Mouse (Mus musculus): Measurements from ENCODE around the gene Senp5. TPM values are rescaled to one million over a fixed set of nuclear protein-coding genes. Genes with fewer than 3 reads are reported as not detected.
A peak's percentile ranks its signal among the peaks of the same experiment; 100 is the strongest.

Senp5 gene
- polyA plus RNA-seq, 1 experiment: 8.0 TPM

DNA sequence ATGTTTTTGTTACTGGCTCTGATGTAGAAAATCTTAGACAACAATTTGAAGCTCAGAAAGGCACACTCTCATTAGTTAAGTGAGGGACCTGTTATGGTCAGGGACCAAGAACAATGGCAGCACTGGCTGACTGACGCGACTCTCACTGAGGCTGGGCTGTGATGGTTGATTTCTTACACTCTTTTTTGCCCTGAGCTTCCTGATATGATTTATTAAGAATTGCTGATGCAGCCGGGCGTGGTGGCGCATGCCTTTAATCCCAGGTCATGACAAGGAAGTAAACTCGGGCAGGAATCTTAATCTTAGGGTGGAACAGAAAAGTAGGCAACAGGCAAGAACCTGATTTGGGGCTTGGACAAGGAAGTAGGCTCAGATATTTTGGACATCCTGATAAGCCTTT, 77.0 kb downstream of the Senp5 start:
- no peak overlapping the region for H3K4me2 ChIP-seq (ENCODE audit: low read depth)
- no peaks in the 10 kb centered on the region for H3K36me3 ChIP-seq (ENCODE audit: control insufficient read depth, insufficient read depth)
- no peak overlapping the region for H3K4me3 ChIP-seq
- H3K27me3 ChIP-seq (ENCODE audit: control insufficient read depth, insufficient read depth, insufficient read length): peaks cover 4% of the 10 kb centered on the region
- H3K79me2 ChIP-seq (ENCODE audit: control insufficient read depth, insufficient read depth): no peaks in the 10 kb centered on the region
- no peak overlapping the region for H3ac ChIP-seq (ENCODE audit: control insufficient read depth, insufficient read length)
- no peak for TF ChIP-seq USF1 (IDR thresholded peaks at IDR 0.05; ENCODE audit: low read depth)
- no peak for TF ChIP-seq CEBPB (IDR thresholded peaks at IDR 0.05; ENCODE audit: insufficient read depth, poor library complexity, severe bottlenecking)

DNA sequence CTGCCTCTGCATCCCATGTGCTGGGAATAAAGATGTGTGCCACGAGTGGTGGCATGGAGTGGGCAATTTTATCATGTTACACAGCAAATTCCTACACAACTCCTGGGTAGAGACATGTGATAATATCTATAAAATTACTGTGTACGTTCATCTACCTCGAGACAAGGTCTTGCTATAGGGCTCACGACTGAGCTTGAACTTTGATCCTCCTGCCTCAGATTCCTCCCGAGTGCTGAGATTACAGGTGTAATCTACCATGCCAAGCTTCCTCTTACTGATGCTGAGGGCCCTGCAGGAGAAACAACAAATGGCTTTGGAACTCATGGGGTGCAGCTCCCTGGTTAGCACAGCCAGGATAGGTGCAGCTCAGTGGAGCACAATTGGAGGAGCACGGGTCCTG, 78.7 kb downstream of the Senp5 start:
- Histone ChIP-seq H3K36me3 (ENCODE audit: control insufficient read depth, insufficient read depth) (no peaks in the 10 kb centered on the region), H3K4me3 (no peak overlapping the region), H3K79me2 (ENCODE audit: control insufficient read depth, insufficient read depth) (no peaks in the 10 kb centered on the region), H3K27me3 (ENCODE audit: control insufficient read depth, insufficient read depth, insufficient read length) (peaks cover 4% of the 10 kb centered on the region), H3ac (ENCODE audit: control insufficient read depth, insufficient read length) (no peak overlapping the region), H3K4me2 (ENCODE audit: low read depth) (no peak overlapping the region)
- TF ChIP-seq TCF3 (IDR thresholded peaks at IDR 0.05; ENCODE audit: insufficient read length, low read depth): no peak
- no peak for TF ChIP-seq POLR2A (IDR thresholded peaks at IDR 0.05; ENCODE audit: insufficient read length, low read depth)
- no peak for TF ChIP-seq TCF12 (IDR thresholded peaks at IDR 0.05; ENCODE audit: insufficient read depth, poor library complexity, severe bottlenecking)
- no peak for TF ChIP-seq MAX (IDR thresholded peaks at IDR 0.05; ENCODE audit: low read depth)
- no peak for TF ChIP-seq CEBPB (IDR thresholded peaks at IDR 0.05; ENCODE audit: insufficient read depth, poor library complexity, severe bottlenecking)
- TF ChIP-seq MYOD1 (IDR thresholded peaks at IDR 0.05; ENCODE audit: control insufficient read depth in 1 of 3, insufficient read length in 2 of 3, low read depth in 2 of 3): no peak
- TF ChIP-seq REST (IDR thresholded peaks at IDR 0.05; ENCODE audit: insufficient read depth, insufficient read length): no peak
- no peak for TF ChIP-seq SRF (IDR thresholded peaks at IDR 0.05; ENCODE audit: control insufficient read depth, insufficient read length, low read depth)
- TF ChIP-seq E2F4 (IDR thresholded peaks at IDR 0.05; ENCODE audit: insufficient read depth): no peak
- TF ChIP-seq MYOG (IDR thresholded peaks at IDR 0.05; ENCODE audit: control insufficient read depth in 1 of 3, insufficient read depth in 1 of 3, insufficient read length in 2 of 3, low read depth in 2 of 3): no peak
- no peak for TF ChIP-seq POLR2AphosphoS2 (IDR thresholded peaks at IDR 0.05; ENCODE audit: insufficient read length, low read depth)
- TF ChIP-seq USF1 (IDR thresholded peaks at IDR 0.05; ENCODE audit: low read depth): no peak

DNA sequence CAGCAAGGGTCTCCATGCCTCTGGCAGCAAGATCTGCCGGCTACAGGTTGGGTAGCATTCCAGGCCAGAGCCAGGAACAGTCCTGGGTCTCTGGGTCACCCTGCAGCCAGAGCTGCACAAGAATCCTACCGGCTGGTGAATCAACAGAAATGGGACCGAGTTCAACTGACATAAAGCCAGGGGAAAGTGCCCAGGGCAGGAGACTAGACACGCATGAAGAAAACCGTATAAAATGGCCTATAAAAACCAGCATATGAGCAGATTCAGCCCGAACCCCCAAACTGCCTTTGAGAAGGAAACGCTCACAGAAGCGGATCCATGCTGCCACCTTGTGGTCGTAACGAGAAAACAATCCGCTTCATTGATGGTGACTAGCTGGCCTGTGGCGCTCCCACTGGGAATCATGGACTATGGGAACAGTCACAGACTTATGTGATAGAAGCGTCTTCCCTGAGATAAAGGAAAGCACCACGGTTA, 84.8 kb downstream of the Senp5 start:
- H3ac ChIP-seq (ENCODE audit: control insufficient read depth, insufficient read length): no peak overlapping the region
- H3K4me2 ChIP-seq (ENCODE audit: low read depth): peak overlapping the region; percentile 74
- TF ChIP-seq MYOD1 (IDR thresholded peaks at IDR 0.05; ENCODE audit: control insufficient read depth in 1 of 3, insufficient read length in 2 of 3, low read depth in 2 of 3) (no peak), POLR2A (IDR thresholded peaks at IDR 0.05; ENCODE audit: insufficient read length, low read depth) (no peak), CEBPB (IDR thresholded peaks at IDR 0.05; ENCODE audit: insufficient read depth, poor library complexity, severe bottlenecking) (no peak), REST (IDR thresholded peaks at IDR 0.05; ENCODE audit: insufficient read depth, insufficient read length) (no peak), TCF3 (IDR thresholded peaks at IDR 0.05; ENCODE audit: insufficient read length, low read depth) (no peak), USF1 (IDR thresholded peaks at IDR 0.05; ENCODE audit: low read depth) (no peak), POLR2AphosphoS2 (IDR thresholded peaks at IDR 0.05; ENCODE audit: insufficient read length, low read depth) (no peak), MAX (IDR thresholded peaks at IDR 0.05; ENCODE audit: low read depth) (no peak), E2F4 (IDR thresholded peaks at IDR 0.05; ENCODE audit: insufficient read depth) (no peak), MYOG (IDR thresholded peaks at IDR 0.05; ENCODE audit: control insufficient read depth in 1 of 3, insufficient read depth in 1 of 3, insufficient read length in 2 of 3, low read depth in 2 of 3) (no peak), SRF (IDR thresholded peaks at IDR 0.05; ENCODE audit: control insufficient read depth, insufficient read length, low read depth) (no peak), TCF12 (IDR thresholded peaks at IDR 0.05; ENCODE audit: insufficient read depth, poor library complexity, severe bottlenecking) (no peak)
- H3K4me3 ChIP-seq: no peak overlapping the region
- H3K79me2 ChIP-seq (ENCODE audit: control insufficient read depth, insufficient read depth): no peaks in the 10 kb centered on the region
- H3K36me3 ChIP-seq (ENCODE audit: control insufficient read depth, insufficient read depth): no peaks in the 10 kb centered on the region
- H3K27me3 ChIP-seq (ENCODE audit: control insufficient read depth, insufficient read depth, insufficient read length): peaks cover 4% of the 10 kb centered on the region

DNA sequence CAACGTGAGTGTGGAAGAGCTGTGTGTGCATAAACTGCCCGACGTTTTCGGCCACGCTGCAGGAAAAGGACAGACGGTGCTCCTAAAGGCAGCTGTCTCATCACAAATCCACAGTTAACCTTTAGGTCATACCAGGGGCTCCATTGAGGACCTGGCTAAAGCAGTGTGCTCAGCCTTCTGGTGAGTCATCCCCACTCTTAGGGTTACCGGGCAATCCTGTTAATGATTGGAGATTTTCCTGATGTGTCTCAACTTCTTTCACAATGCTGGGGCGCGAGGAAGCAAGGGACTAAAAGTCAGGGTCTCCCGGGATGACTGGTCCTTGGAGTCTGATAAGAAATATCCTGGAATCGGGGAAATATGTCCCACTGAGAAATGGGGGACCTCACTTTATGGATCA, 85.3 kb downstream of the Senp5 start:
- peak overlapping the region; percentile 74 for H3K4me2 ChIP-seq (ENCODE audit: low read depth)

More for the DNA sequence above, 85.3 kb downstream of the Senp5 start:
- H3K27me3 ChIP-seq (ENCODE audit: control insufficient read depth, insufficient read depth, insufficient read length): peaks cover 4% of the 10 kb centered on the region
- no peak overlapping the region for H3K4me3 ChIP-seq
- H3ac ChIP-seq (ENCODE audit: control insufficient read depth, insufficient read length): no peak overlapping the region
- no peaks in the 10 kb centered on the region for H3K79me2 ChIP-seq (ENCODE audit: control insufficient read depth, insufficient read depth)
- TF ChIP-seq USF1 (IDR thresholded peaks at IDR 0.05; ENCODE audit: low read depth): no peak
- TF ChIP-seq MYOG (IDR thresholded peaks at IDR 0.05; ENCODE audit: control insufficient read depth in 1 of 3, insufficient read depth in 1 of 3, insufficient read length in 2 of 3, low read depth in 2 of 3): no peak
- TF ChIP-seq TCF12 (IDR thresholded peaks at IDR 0.05; ENCODE audit: insufficient read depth, poor library complexity, severe bottlenecking): no peak
- no peak for TF ChIP-seq REST (IDR thresholded peaks at IDR 0.05; ENCODE audit: insufficient read depth, insufficient read length)
- no peak for TF ChIP-seq TCF3 (IDR thresholded peaks at IDR 0.05; ENCODE audit: insufficient read length, low read depth)
- TF ChIP-seq CEBPB (IDR thresholded peaks at IDR 0.05; ENCODE audit: insufficient read depth, poor library complexity, severe bottlenecking): no peak
- no peak for TF ChIP-seq MAX (IDR thresholded peaks at IDR 0.05; ENCODE audit: low read depth)
- no peak for TF ChIP-seq E2F4 (IDR thresholded peaks at IDR 0.05; ENCODE audit: insufficient read depth)
- TF ChIP-seq POLR2AphosphoS2 (IDR thresholded peaks at IDR 0.05; ENCODE audit: insufficient read length, low read depth): no peak
- TF ChIP-seq SRF (IDR thresholded peaks at IDR 0.05; ENCODE audit: control insufficient read depth, insufficient read length, low read depth): no peak
- TF ChIP-seq MYOD1 (IDR thresholded peaks at IDR 0.05; ENCODE audit: control insufficient read depth in 1 of 3, insufficient read length in 2 of 3, low read depth in 2 of 3): no peak
- no peak for TF ChIP-seq POLR2A (IDR thresholded peaks at IDR 0.05; ENCODE audit: insufficient read length, low read depth)
- no peaks in the 10 kb centered on the region for H3K36me3 ChIP-seq (ENCODE audit: control insufficient read depth, insufficient read depth)
